31 mouse cellular contexts compared by ENCODE assay signal in genomic region chr14:59209816-59210215, GRCm38 (mm10). TPM values are rescaled to one million over a fixed set of nuclear protein-coding genes. Genes with fewer than 3 reads are reported as not detected.
"Had no signal": no experiment of that assay in that cellular context is flagged by ENCODE, and none has a peak within 500 bp of the region (broad histone marks: within the 10 kb centered on the region; RNA-seq: fewer than 3 reads in every experiment).

No protein-coding gene starts in this region.

- H3K27ac ChIP-seq: kidney, postnatal 0 days; left cerebral cortex, adult 2 months; liver, embryonic 12.5 days; liver, embryonic 15.5 days; lung, embryonic 15.5 days; midbrain, embryonic 10.5 days; midbrain, embryonic 13.5 days; stomach, postnatal 0 days had no signal

- H3K4me3 ChIP-seq: left cerebral cortex, adult 2 months; liver, embryonic 12.5 days; liver, embryonic 15.5 days; lung, embryonic 15.5 days; megakaryocyte, embryonic 14.5 days; midbrain, embryonic 10.5 days; midbrain, embryonic 13.5 days; myocyte had no signal

- H3K9ac ChIP-seq: liver, embryonic 12.5 days; liver, embryonic 15.5 days; lung, embryonic 15.5 days; midbrain, embryonic 13.5 days had no signal

- DNase-seq: kidney, postnatal 36 days; layer of hippocampus, postnatal 36 days; lung, adult 18-20 months; lung, postnatal 10 days; lung, postnatal 36 days; thymus, adult 2 months; thymus, postnatal 14 days; thymus, postnatal 4 days had no signal

- H3K4me1 ChIP-seq: megakaryocyte, embryonic 14.5 days had no signal

- ATAC-seq: liver, embryonic 12.5 days; midbrain, embryonic 13.5 days; midbrain, embryonic 16.5 days had no signal

- H3K27me3 ChIP-seq: liver, embryonic 12.5 days; liver, embryonic 15.5 days; lung, embryonic 15.5 days; midbrain, embryonic 13.5 days had no signal

RNA-seq across cellular contexts. Expression of gene Gm5142, which starts 31.3 kb away (rescaled TPM):
- total RNA-seq: layer of hippocampus, adult 8-10 months; layer of hippocampus, postnatal 10 days; layer of hippocampus, postnatal 36 days; left cerebral cortex, adult 2 months; left cerebral cortex, postnatal 10 days; left cerebral cortex, postnatal 36 days; monocyte, adult 5-6 weeks had no signal
- polyA plus RNA-seq: kidney, embryonic 14.5 days; kidney, postnatal 0 days; limb, embryonic 11.5 days; limb, embryonic 14.5 days; liver, embryonic 12.5 days; liver, embryonic 15.5 days; lung, embryonic 15.5 days; midbrain, embryonic 10.5 days; midbrain, embryonic 13.5 days; midbrain, embryonic 16.5 days; myocyte; neural tube, embryonic 11.5 days; neural tube, embryonic 14.5 days; small intestine, adult 2 months; stomach, embryonic 14.5 days; stomach, postnatal 0 days; thymus, adult 2 months had no signal

RNA-seq across cellular contexts. Expression of gene Gm6904, which starts 50.2 kb away (rescaled TPM):
- total RNA-seq: layer of hippocampus, adult 8-10 months; layer of hippocampus, postnatal 10 days; layer of hippocampus, postnatal 36 days; left cerebral cortex, adult 2 months; left cerebral cortex, postnatal 10 days; left cerebral cortex, postnatal 36 days had no signal
- polyA plus RNA-seq: kidney, embryonic 14.5 days; kidney, postnatal 0 days; limb, embryonic 11.5 days; limb, embryonic 14.5 days; liver, embryonic 12.5 days; liver, embryonic 15.5 days; midbrain, embryonic 10.5 days; midbrain, embryonic 13.5 days; midbrain, embryonic 16.5 days; myocyte; neural tube, embryonic 11.5 days; neural tube, embryonic 14.5 days; small intestine, adult 2 months; stomach, embryonic 14.5 days; stomach, postnatal 0 days had no signal
